ENCODE assay signal across 14 mouse cellular contexts in genomic region chr6:142718167-142718566, GRCm38 (mm10). TPM values are rescaled to one million over a fixed set of nuclear protein-coding genes. Genes with fewer than 3 reads are reported as not detected.
DNase-seq lines count a peak whose midpoint lies in the region; ATAC-seq and TF ChIP-seq lines count a peak whose summit lies in the region.
"Had no signal": no experiment of that assay in that cellular context is flagged by ENCODE, and none has a peak within 500 bp of the region (broad histone marks: within the 10 kb centered on the region; RNA-seq: fewer than 3 reads in every experiment).

No protein-coding gene starts in this region.

- H3K9ac ChIP-seq in intestine, embryonic 14.5 days (ENCODE audit: low read length), result no peak overlapping the region
- H3K9ac ChIP-seq: embryonic facial prominence, embryonic 12.5 days; hindbrain, embryonic 12.5 days; midbrain, embryonic 13.5 days had no signal

- DNase-seq in layer of hippocampus, adult 2 months (ENCODE audit: low spot score in 2 of 2), result peak; percentile 12 to 13
- DNase-seq in layer of hippocampus, adult 11-12 months (ENCODE audit: low spot score), result no peak
- peak; percentile 24 for DNase-seq in R1 (ENCODE audit: low read depth, low spot score)
- peak; percentile 64 for DNase-seq in intestine, embryonic 14.5 days (ENCODE audit: low spot score)
- peak; percentile 42 for DNase-seq in retina, postnatal 1 day
- DNase-seq in kidney, postnatal 36 days, result no peak
- DNase-seq in ovary, postnatal 36 days (ENCODE audit: low spot score), result no peak
- DNase-seq: cerebellum, adult 2 months; right cerebral cortex, postnatal 14 days; thymus, postnatal 36 days had no signal

- no peaks in the 10 kb centered on the region for H3K36me3 ChIP-seq in intestine, embryonic 14.5 days (ENCODE audit: control insufficient read depth, insufficient read depth, low read length)
- H3K36me3 ChIP-seq: embryonic facial prominence, embryonic 12.5 days; hindbrain, embryonic 12.5 days; midbrain, embryonic 13.5 days had no signal

- ATAC-seq in intestine, embryonic 14.5 days (replicated peaks; ENCODE audit: low FRiP score, low TSS enrichment, low read depth), result peak; percentile 76

- H3K4me1 ChIP-seq in intestine, embryonic 14.5 days (replicated peaks; ENCODE audit: control insufficient read depth, insufficient read depth, low read length), result 0 out of 2 replicates have a peak, but pooled peaks cover 3% of the 10 kb centered on the region
- H3K4me1 ChIP-seq: embryonic facial prominence, embryonic 12.5 days; hindbrain, embryonic 12.5 days; midbrain, embryonic 13.5 days had no signal

- H3K27ac ChIP-seq in layer of hippocampus, adult 2 months, result no peak overlapping the region
- H3K27ac ChIP-seq in intestine, embryonic 14.5 days (ENCODE audit: low read depth), result peak overlapping the region; percentile 64; the same call in 1 of the 2 replicates
- H3K27ac ChIP-seq: embryonic facial prominence, embryonic 12.5 days; hindbrain, embryonic 12.5 days; midbrain, embryonic 13.5 days had no signal

- no peak overlapping the region for H3K4me2 ChIP-seq in intestine, embryonic 14.5 days (ENCODE audit: low read length)
- H3K4me2 ChIP-seq: embryonic facial prominence, embryonic 12.5 days; heart, embryonic 11.5 days; hindbrain, embryonic 12.5 days; midbrain, embryonic 13.5 days had no signal

- TF ChIP-seq CTCF in layer of hippocampus, adult 2 months (conservative IDR thresholded peaks at IDR 0.05), result peak; percentile 53

- 29% methylated on average over 7 of the region's 7 CpGs for WGBS in intestine, embryonic 14.5 days

- no peaks in the 10 kb centered on the region for H3K9me3 ChIP-seq in intestine, embryonic 14.5 days (ENCODE audit: control insufficient read depth, low read length)
- H3K9me3 ChIP-seq: embryonic facial prominence, embryonic 12.5 days; hindbrain, embryonic 12.5 days; midbrain, embryonic 13.5 days had no signal

- H3K27me3 ChIP-seq in intestine, embryonic 14.5 days (replicated peaks; ENCODE audit: control insufficient read depth, insufficient read depth, low read length), result no peaks in the 10 kb centered on the region
- H3K27me3 ChIP-seq: embryonic facial prominence, embryonic 12.5 days; hindbrain, embryonic 12.5 days; midbrain, embryonic 13.5 days had no signal

- H3K4me3 ChIP-seq in layer of hippocampus, adult 2 months, result no peak overlapping the region
- H3K4me3 ChIP-seq in intestine, embryonic 14.5 days (ENCODE audit: low read depth, low read length), result no peak overlapping the region
- H3K4me3 ChIP-seq: embryonic facial prominence, embryonic 12.5 days; hindbrain, embryonic 12.5 days; midbrain, embryonic 13.5 days had no signal

RNA-seq across cellular contexts. Expression of gene Abcc9, which starts 16.1 kb away (rescaled TPM):
- total RNA-seq in layer of hippocampus, adult 2 months (2021), result 1 to 10 TPM; 3.4 to 4.0 TPM
- 18.2 and 18.7 TPM in 2 replicates for polyA plus RNA-seq in intestine, embryonic 14.5 days (2014; fragmentation: Nextera tagmentation; extraction: Ambion mirVana)

RNA-seq across cellular contexts. Expression of gene Cmas, which starts 38.3 kb away (rescaled TPM):
- 100 to 1,000 TPM; 100 to 102 TPM for total RNA-seq in layer of hippocampus, adult 2 months (2021)
- 109 and 112 TPM in 2 replicates for polyA plus RNA-seq in intestine, embryonic 14.5 days (2014; fragmentation: Nextera tagmentation; extraction: Ambion mirVana)

Comparison
In these comparisons a context has a peak if more than half of its experiments do, and no peak if none do; other contexts are left out.
1. DNase-seq: peak in layer of hippocampus, adult 2 months (2 of 2), R1 (single experiment), intestine, embryonic 14.5 days (single experiment) and retina, postnatal 1 day (single experiment); none in layer of hippocampus, adult 11-12 months (single experiment), kidney, postnatal 36 days (0 of 2) and ovary, postnatal 36 days (single experiment).